Mouse (Mus musculus) small intestine, adult 2 months (tissue): ENCODE measurements around the gene Ube2j1.

Experiments
- CTCF ChIP-seq: fragments of 200-500 bp; IDR thresholded peaks from 2 replicates; pipeline ENCODE4 v1.5.1; 2012; ENCODE audit warnings: low read depth, mild to moderate bottlenecking, control low read depth, inconsistent platforms, low read length, moderate library complexity, mixed read lengths; ENCODE audit not compliant: insufficient replicate concordance, insufficient read length; ENCODE audit errors: extremely low read depth
- POLR2A ChIP-seq: fragments of 200-500 bp; IDR thresholded peaks from 2 replicates; pipeline ENCODE4 v1.6.1; 2012; ENCODE audit warnings: low read depth, mild to moderate bottlenecking, control low read depth, inconsistent platforms, low read length, moderate library complexity

- no peak for TF ChIP-seq CTCF
- TF ChIP-seq POLR2A = no peak
Measured at GRCm38 (mm10) chr4:32997571-32997970, 33.6 kb upstream of the Ube2j1 start.
